Mouse (Mus musculus): ENCODE results near the gene Snx3.
A peak's percentile ranks its signal among the peaks of the same experiment; 100 is the strongest.

Gene Snx3

GRCm38 (mm10) chr10:42578698-42579474, 77.1 kb downstream of the Snx3 start:
- no peak for ATAC-seq (ENCODE audit: low TSS enrichment)

- no peak for ATAC-seq (ENCODE audit: low TSS enrichment)
These were observed 77.8 kb downstream of the Snx3 start for GRCm38 (mm10) chr10:42579475-42580130.

GRCm38 (mm10) chr10:42580131-42580950, 78.5 kb downstream of the Snx3 start:
- ATAC-seq (ENCODE audit: low TSS enrichment): no peak

GRCm38 (mm10) chr10:42580951-42581277, 79.1 kb downstream of the Snx3 start:
- ATAC-seq (ENCODE audit: low TSS enrichment): no peak

- no peak for ATAC-seq (ENCODE audit: low TSS enrichment)
These were observed 80.1 kb downstream of the Snx3 start for GRCm38 (mm10) chr10:42581694-42582565.

GRCm38 (mm10) chr10:42582566-42583110, 80.8 kb downstream of the Snx3 start:
- no peak for ATAC-seq (ENCODE audit: low TSS enrichment)

GRCm38 (mm10) chr10:42583157-42583872, 81.5 kb downstream of the Snx3 start, which contains the start of the genes Nr2e1 and Ostm1:
TSS of gene Nr2e1 (minus strand) at chr10:42583632.
TSS of gene Ostm1 (plus strand) at chr10:42583822.
- ATAC-seq (ENCODE audit: low TSS enrichment): peak; percentile 66

GRCm38 (mm10) chr10:42583902-42584435, 82.1 kb downstream of the Snx3 start:
- no peak for ATAC-seq (ENCODE audit: low TSS enrichment)

- no peak for ATAC-seq (ENCODE audit: low TSS enrichment)
These were observed 82.7 kb downstream of the Snx3 start for GRCm38 (mm10) chr10:42584436-42584983.
